Mouse (Mus musculus): ENCODE measurements around the gene Git2.
A peak's percentile ranks its signal among the peaks of the same experiment; 100 is the strongest.

Gene Git2

DNA sequence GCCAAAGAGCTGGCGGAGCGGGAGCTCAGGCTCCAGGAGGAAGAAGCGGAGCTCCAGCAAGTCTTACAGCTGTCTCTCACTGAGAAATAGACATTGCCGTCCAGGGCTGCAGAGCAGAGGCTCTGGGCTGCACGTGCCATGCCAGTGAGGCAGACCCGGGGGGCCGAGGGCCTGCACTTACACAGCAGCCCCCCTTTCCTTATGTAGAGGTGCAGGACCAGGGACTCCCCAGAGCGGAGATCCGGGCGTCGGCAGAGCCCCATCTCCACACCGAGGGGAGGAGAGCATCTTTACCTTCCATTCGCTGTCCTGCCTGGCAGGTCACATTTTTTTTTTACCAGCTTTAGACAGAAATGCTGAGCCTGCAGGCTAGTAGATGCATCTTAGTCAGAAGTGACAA lies 29.0 kb upstream of the Git2 start:
- H3K4me3 ChIP-seq (replicated peaks; ENCODE audit: low read length), result no peak overlapping the region; the same call in 1 of the 2 replicates
- H3K36me3 ChIP-seq (ENCODE audit: insufficient read depth, low read length), result peaks cover 74% of the 10 kb centered on the region
- TF ChIP-seq CTCF (conservative IDR thresholded peaks at IDR 0.05; ENCODE audit: low read length) (no peak), NANOG (IDR thresholded peaks at IDR 0.05; ENCODE audit: borderline replicate concordance, low read length) (no peak), POU5F1 (IDR thresholded peaks at IDR 0.05; ENCODE audit: borderline replicate concordance, low read length) (no peak)

DNA sequence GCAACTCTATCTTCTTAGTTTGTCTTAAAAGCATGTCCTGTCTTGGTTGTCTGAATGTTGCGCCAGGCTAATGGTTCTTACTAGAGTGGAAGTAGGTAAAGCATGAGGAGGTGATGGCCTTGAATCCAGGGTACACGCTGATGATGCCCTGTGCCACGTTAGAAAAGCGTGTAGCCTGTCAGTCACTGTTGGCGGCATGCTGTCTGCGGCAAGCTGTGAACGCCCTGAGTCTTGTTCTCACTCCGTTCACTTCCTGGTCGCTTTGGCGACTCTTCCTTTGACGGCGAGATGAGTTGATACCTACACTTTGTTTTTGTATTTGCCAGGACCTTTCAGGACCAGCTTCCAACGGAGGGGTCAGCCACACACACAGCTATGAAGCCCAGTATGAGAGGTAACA lies 27.9 kb upstream of the Git2 start:
- no peak overlapping the region for H3K4me3 ChIP-seq (replicated peaks; ENCODE audit: low read length)
- no peak for TF ChIP-seq NANOG (IDR thresholded peaks at IDR 0.05; ENCODE audit: borderline replicate concordance, low read length)
- no peak for TF ChIP-seq POU5F1 (IDR thresholded peaks at IDR 0.05; ENCODE audit: borderline replicate concordance, low read length)
- no peaks in the 10 kb centered on the region for H3K27me3 ChIP-seq (ENCODE audit: insufficient read depth, low read length)
- H3K4me1 ChIP-seq (replicated peaks; ENCODE audit: low read depth, low read length), result peaks cover 92% of the 10 kb centered on the region
- peaks cover 21% of the 10 kb centered on the region for H3K9me3 ChIP-seq (ENCODE audit: low read length)
- H3K36me3 ChIP-seq (ENCODE audit: insufficient read depth, low read length), result peaks cover 73% of the 10 kb centered on the region

More for the DNA sequence above, 29.0 kb upstream of the Git2 start:
- H3K27me3 ChIP-seq (ENCODE audit: insufficient read depth, low read length), result no peaks in the 10 kb centered on the region
- peaks cover 21% of the 10 kb centered on the region for H3K9me3 ChIP-seq (ENCODE audit: low read length)
- peaks cover 94% of the 10 kb centered on the region for H3K4me1 ChIP-seq (replicated peaks; ENCODE audit: low read depth, low read length)

DNA sequence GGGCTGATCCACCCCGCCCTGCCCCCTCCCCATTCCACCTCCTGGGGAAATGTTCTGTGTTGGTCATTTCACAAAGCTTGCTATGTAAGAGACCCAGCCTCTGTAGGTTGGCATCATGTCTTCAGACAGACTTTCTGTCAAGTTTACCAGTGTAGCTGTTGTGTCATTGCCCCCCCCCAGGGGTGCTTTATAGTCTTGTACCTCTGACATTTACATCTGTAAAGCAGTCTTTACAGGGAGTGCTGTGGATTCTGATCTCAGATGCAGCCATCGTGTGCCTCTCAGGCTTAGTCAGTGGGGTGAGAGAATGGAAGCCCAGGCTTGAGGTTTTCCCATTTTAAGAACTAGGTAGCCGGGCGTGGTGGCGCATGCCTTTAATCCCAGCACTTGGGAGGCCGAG lies 26.5 kb upstream of the Git2 start:
- TF ChIP-seq NANOG (IDR thresholded peaks at IDR 0.05; ENCODE audit: borderline replicate concordance, low read length), result peak; percentile 81
- no peak for TF ChIP-seq CTCF (conservative IDR thresholded peaks at IDR 0.05; ENCODE audit: low read length)
- H3K4me3 ChIP-seq (replicated peaks; ENCODE audit: low read length), result peak overlapping the region; percentile 43; the same call in 1 of the 2 replicates
- H3K36me3 ChIP-seq (ENCODE audit: insufficient read depth, low read length), result peaks cover 66% of the 10 kb centered on the region
- peaks cover 94% of the 10 kb centered on the region for H3K4me1 ChIP-seq (replicated peaks; ENCODE audit: low read depth, low read length)
- peaks cover 21% of the 10 kb centered on the region for H3K9me3 ChIP-seq (ENCODE audit: low read length)
- H3K27me3 ChIP-seq (ENCODE audit: insufficient read depth, low read length), result no peaks in the 10 kb centered on the region

DNA sequence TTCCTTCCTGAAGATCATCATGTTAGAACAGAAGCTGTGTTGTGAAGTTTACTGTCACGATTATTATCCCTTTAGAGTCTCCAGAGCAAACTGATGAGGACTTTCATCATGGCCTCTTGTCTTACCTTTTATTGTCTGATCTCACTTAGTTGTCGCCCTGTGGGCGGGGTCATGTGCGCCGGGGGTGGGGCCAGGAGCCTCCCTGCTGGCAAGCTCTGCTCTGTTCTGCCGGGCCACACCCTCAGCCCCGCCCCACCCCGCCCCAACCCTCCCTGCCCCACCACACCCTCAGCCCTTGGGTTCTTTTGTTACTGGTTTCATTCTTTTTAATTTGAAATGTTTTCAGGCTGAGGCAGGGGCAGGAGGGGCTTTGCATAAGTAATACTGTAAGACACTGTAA lies 25.7 kb upstream of the Git2 start:
- Histone ChIP-seq H3K27me3 (ENCODE audit: insufficient read depth, low read length) (no peaks in the 10 kb centered on the region), H3K4me1 (replicated peaks; ENCODE audit: low read depth, low read length) (peaks cover 92% of the 10 kb centered on the region), H3K9me3 (ENCODE audit: low read length) (peaks cover 21% of the 10 kb centered on the region), H3K4me3 (replicated peaks; ENCODE audit: low read length) (peak overlapping the region; percentile 70), H3K36me3 (ENCODE audit: insufficient read depth, low read length) (peaks cover 58% of the 10 kb centered on the region)
- no peak for TF ChIP-seq CTCF (conservative IDR thresholded peaks at IDR 0.05; ENCODE audit: low read length)
- no peak for TF ChIP-seq NANOG (IDR thresholded peaks at IDR 0.05; ENCODE audit: borderline replicate concordance, low read length)
- no peak for TF ChIP-seq POU5F1 (IDR thresholded peaks at IDR 0.05; ENCODE audit: borderline replicate concordance, low read length)

DNA sequence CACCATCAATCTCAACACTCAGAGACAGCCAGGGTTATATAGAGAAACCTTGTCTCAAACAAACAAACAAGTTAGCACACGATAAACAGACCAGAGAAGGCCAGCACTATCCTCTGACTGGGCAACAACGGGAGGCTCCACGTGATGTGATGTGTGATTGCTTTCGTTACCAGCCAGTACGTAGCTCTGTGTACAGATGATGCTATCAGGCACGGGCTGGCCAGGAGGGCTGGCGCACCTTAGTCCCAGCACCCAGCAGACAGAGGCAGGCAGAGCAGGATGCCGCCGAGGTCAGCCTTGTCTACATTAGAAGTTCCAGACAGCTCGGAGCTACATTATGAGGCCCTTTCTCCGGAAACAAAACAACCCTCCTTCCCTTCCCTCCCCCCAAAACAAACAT lies 24.5 kb upstream of the Git2 start:
- Histone ChIP-seq H3K9me3 (ENCODE audit: low read length) (peaks cover 21% of the 10 kb centered on the region), H3K36me3 (ENCODE audit: insufficient read depth, low read length) (peaks cover 47% of the 10 kb centered on the region), H3K27me3 (ENCODE audit: insufficient read depth, low read length) (no peaks in the 10 kb centered on the region), H3K4me3 (replicated peaks; ENCODE audit: low read length) (peak overlapping the region; percentile 70), H3K4me1 (replicated peaks; ENCODE audit: low read depth, low read length) (peaks cover 91% of the 10 kb centered on the region)
- TF ChIP-seq NANOG (IDR thresholded peaks at IDR 0.05; ENCODE audit: borderline replicate concordance, low read length) (no peak), POU5F1 (IDR thresholded peaks at IDR 0.05; ENCODE audit: borderline replicate concordance, low read length) (no peak), CTCF (conservative IDR thresholded peaks at IDR 0.05; ENCODE audit: low read length) (no peak)

DNA sequence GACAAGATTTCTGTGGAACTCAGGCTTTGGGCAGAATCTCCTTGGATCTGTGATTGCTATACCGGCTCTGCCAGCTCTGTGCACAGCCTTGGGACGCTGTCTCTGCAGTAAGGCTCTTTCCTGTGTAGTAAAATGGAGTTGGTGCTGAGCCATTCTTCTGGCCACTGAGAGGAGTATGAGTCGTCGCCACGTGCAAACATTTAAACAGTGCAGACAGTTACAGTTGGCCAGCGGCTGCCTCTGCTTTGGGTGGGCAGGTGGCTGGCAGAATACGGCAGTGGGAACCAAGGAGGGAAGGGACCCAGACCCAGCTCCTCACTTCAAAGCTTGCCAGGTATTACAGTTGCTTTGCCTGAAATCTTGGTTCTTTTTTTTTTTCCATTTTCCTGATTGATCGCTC lies 21.9 kb upstream of the Git2 start:
- peaks cover under 1% of the 10 kb centered on the region; the same call in 1 of the 2 replicates for H3K9me3 ChIP-seq (ENCODE audit: low read length)
- peaks cover 43% of the 10 kb centered on the region for H3K36me3 ChIP-seq (ENCODE audit: insufficient read depth, low read length)
- H3K4me3 ChIP-seq (replicated peaks; ENCODE audit: low read length), result peak overlapping the region; percentile 41
- TF ChIP-seq POU5F1 (IDR thresholded peaks at IDR 0.05; ENCODE audit: borderline replicate concordance, low read length), result no peak
- TF ChIP-seq NANOG (IDR thresholded peaks at IDR 0.05; ENCODE audit: borderline replicate concordance, low read length), result no peak
- no peak for TF ChIP-seq CTCF (conservative IDR thresholded peaks at IDR 0.05; ENCODE audit: low read length)
- peaks cover 91% of the 10 kb centered on the region for H3K4me1 ChIP-seq (replicated peaks; ENCODE audit: low read depth, low read length)
- no peaks in the 10 kb centered on the region for H3K27me3 ChIP-seq (ENCODE audit: insufficient read depth, low read length)

DNA sequence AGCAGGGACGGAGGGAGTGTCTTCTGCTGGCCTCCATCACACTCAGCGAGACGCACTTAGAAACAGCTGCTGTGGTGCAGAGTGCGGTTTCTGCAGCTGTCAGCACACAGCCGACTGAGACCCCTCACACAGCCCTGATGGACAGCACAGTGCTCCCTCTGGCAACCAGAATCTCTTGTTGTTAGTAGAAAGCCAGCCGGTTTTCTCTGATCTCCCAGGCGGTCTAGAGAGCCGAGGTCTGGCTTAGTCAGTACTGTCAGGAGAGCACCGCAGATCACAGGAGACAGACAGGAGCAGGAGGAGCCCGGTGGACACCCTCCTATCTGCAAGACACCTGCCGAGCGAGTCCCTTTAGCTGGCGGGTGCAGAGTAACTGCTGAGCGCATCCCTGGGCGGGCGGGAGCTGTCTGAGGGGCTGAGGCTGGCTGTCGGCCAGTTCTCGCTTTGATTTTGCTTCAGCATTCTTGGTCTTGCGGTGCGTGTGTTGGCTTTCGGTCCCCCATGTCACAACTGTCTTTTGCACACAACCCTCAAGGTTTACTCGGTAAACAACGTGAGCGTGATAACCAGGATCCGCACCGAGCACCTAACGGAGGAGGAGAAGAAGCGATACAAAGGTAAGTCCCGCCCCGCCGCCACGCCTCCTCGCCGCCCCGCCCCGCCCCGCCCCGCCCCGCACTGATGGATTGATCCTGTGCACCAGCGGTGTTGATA lies 21.1 kb upstream of the Git2 start:
- Histone ChIP-seq H3K4me1 (replicated peaks; ENCODE audit: low read depth, low read length) (peaks cover 92% of the 10 kb centered on the region), H3K9me3 (ENCODE audit: low read length) (no peaks in the 10 kb centered on the region), H3K27me3 (ENCODE audit: insufficient read depth, low read length) (no peaks in the 10 kb centered on the region), H3K36me3 (ENCODE audit: insufficient read depth, low read length) (peaks cover 49% of the 10 kb centered on the region), H3K4me3 (replicated peaks; ENCODE audit: low read length) (peak overlapping the region; percentile 63)
- TF ChIP-seq CTCF (conservative IDR thresholded peaks at IDR 0.05; ENCODE audit: low read length) (no peak), POU5F1 (IDR thresholded peaks at IDR 0.05; ENCODE audit: borderline replicate concordance, low read length) (no peak), NANOG (IDR thresholded peaks at IDR 0.05; ENCODE audit: borderline replicate concordance, low read length) (no peak)

DNA sequence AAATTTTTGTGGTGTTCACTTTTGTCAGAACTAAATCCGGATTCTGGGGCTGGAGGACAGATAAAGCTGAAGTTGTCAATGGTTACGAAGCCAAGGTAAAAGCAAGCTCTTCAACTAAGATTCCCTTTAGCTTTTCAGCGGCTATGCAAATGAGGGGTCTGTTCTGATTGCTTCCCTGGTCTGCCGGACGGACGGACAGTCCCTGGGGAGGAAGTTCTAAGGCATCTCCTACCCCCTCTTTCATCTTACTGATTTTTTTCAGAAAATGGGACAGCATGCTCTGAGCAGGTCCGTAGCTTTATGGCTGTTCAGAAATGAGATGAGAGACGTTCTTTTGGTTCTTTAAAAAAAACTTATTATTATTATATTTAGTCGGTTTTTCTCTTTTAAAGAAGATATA lies 20.3 kb upstream of the Git2 start:
- Histone ChIP-seq H3K36me3 (ENCODE audit: insufficient read depth, low read length) (peaks cover 57% of the 10 kb centered on the region), H3K9me3 (ENCODE audit: low read length) (no peaks in the 10 kb centered on the region), H3K27me3 (ENCODE audit: insufficient read depth, low read length) (no peaks in the 10 kb centered on the region), H3K4me1 (replicated peaks; ENCODE audit: low read depth, low read length) (peaks cover 90% of the 10 kb centered on the region), H3K4me3 (replicated peaks; ENCODE audit: low read length) (peak overlapping the region; percentile 21)
- no peak for TF ChIP-seq NANOG (IDR thresholded peaks at IDR 0.05; ENCODE audit: borderline replicate concordance, low read length)
- no peak for TF ChIP-seq POU5F1 (IDR thresholded peaks at IDR 0.05; ENCODE audit: borderline replicate concordance, low read length)
- TF ChIP-seq CTCF (conservative IDR thresholded peaks at IDR 0.05; ENCODE audit: low read length), result no peak

DNA sequence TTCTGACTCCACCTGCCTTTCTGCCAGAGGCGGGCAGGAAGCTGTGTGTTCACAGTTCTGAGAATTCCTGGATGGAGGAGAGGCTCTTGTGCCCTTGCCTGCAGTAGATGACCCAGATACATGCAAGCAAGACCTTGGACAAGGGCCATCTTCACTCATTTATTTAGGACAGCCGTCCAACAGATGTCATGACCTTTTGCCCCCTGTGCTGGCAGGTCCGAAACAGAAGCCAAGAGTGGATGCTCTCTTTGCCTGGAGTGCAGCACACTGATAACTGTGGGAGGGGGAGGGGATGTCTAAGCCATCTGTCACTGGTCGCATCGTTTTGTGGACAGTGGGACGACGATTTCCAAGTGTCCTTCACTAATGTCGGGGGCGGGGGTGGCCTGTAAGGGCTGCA lies 19.9 kb upstream of the Git2 start:
- Histone ChIP-seq H3K4me1 (replicated peaks; ENCODE audit: low read depth, low read length) (peaks cover 86% of the 10 kb centered on the region), H3K36me3 (ENCODE audit: insufficient read depth, low read length) (peaks cover 62% of the 10 kb centered on the region), H3K4me3 (replicated peaks; ENCODE audit: low read length) (peak overlapping the region; percentile 21), H3K27me3 (ENCODE audit: insufficient read depth, low read length) (no peaks in the 10 kb centered on the region), H3K9me3 (ENCODE audit: low read length) (no peaks in the 10 kb centered on the region)
- TF ChIP-seq NANOG (IDR thresholded peaks at IDR 0.05; ENCODE audit: borderline replicate concordance, low read length) (no peak), POU5F1 (IDR thresholded peaks at IDR 0.05; ENCODE audit: borderline replicate concordance, low read length) (no peak), CTCF (conservative IDR thresholded peaks at IDR 0.05; ENCODE audit: low read length) (no peak)
